Mouse (Mus musculus) kidney, postnatal 36 days (tissue): ENCODE results near the gene Gm10563.

ENCODE experiments used
- DNase-seq, 2 experiments: peaks; one replicate each; pipeline ENCODE4 v3.0.0; 2021 to 2022; ENCODE audit warnings: mixed read lengths in 2 of 2

Gm10563 gene

GRCm38 (mm10) chr4:155652283-155653085, 7.3 kb upstream of the Gm10563 start:
- DNase-seq: no peak

GRCm38 (mm10) chr4:155651553-155652269, 6.5 kb upstream of the Gm10563 start:
- no peak for DNase-seq

GRCm38 (mm10) chr4:155649355-155649754, 4.1 kb upstream of the Gm10563 start:
- DNase-seq: no peak

GRCm38 (mm10) chr4:155645721-155646120, 513 bp upstream of the Gm10563 start:
- no peak for DNase-seq

- DNase-seq: peak; percentile 47 to 58
Measured at GRCm38 (mm10) chr4:155643531-155643930, 1.7 kb downstream of the Gm10563 start.

- DNase-seq: peak; percentile 23 to 47
Measured at GRCm38 (mm10) chr4:155635766-155636499, 9.3 kb downstream of the Gm10563 start.

GRCm38 (mm10) chr4:155630267-155630666, 14.9 kb downstream of the Gm10563 start:
- no peak for DNase-seq

- peak; percentile 96 to 98 for DNase-seq
Measured at GRCm38 (mm10) chr4:155624338-155625291, 20.6 kb downstream of the Gm10563 start, which contains the start of gene Cdk11b. Cdk11b (plus strand) TSS chr4:155624854.

GRCm38 (mm10) chr4:155618321-155618720, 26.9 kb downstream of the Gm10563 start:
- no peak for DNase-seq

- no peak for DNase-seq
Measured at GRCm38 (mm10) chr4:155613264-155613663, 31.9 kb downstream of the Gm10563 start.

GRCm38 (mm10) chr4:155611860-155612259, 33.3 kb downstream of the Gm10563 start:
- DNase-seq: no peak

- DNase-seq: no peak
Measured at GRCm38 (mm10) chr4:155606825-155607224, 38.4 kb downstream of the Gm10563 start.

GRCm38 (mm10) chr4:155605132-155605531, 40.1 kb downstream of the Gm10563 start:
- DNase-seq: no peak

GRCm38 (mm10) chr4:155603801-155604200, 41.4 kb downstream of the Gm10563 start:
- DNase-seq: no peak

- no peak for DNase-seq
Measured at GRCm38 (mm10) chr4:155602753-155603152, 42.5 kb downstream of the Gm10563 start.

- no peak for DNase-seq
Measured at GRCm38 (mm10) chr4:155601997-155602456, 43.2 kb downstream of the Gm10563 start.

- DNase-seq: peak; percentile 93 to 97
Measured at GRCm38 (mm10) chr4:155601091-155601996, 43.9 kb downstream of the Gm10563 start, which contains the start of gene Slc35e2. Slc35e2 (plus strand) TSS chr4:155601416.

GRCm38 (mm10) chr4:155599901-155600825, 45.0 kb downstream of the Gm10563 start:
- no peak for DNase-seq

- no peak for DNase-seq
Measured at GRCm38 (mm10) chr4:155598536-155598935, 46.7 kb downstream of the Gm10563 start.

GRCm38 (mm10) chr4:155596606-155597005, 48.6 kb downstream of the Gm10563 start:
- DNase-seq: no peak
